Mouse (Mus musculus) adrenal gland, adult 10 weeks (tissue): Measurements from ENCODE around the gene Pank3. TPM values are rescaled to one million over a fixed set of nuclear protein-coding genes. Genes with fewer than 3 reads are reported as not detected.

Source experiments
- polyA plus RNA-seq: library from polyadenylated mRNA; stranded (reverse); fragments of 350-450 nt; fragmentation: Illumina TruSeq; extraction: RNeasy Lipid Tissue Mini Kit (QIAGEN cat#74804); gene quantifications from one replicate; pipeline ENCODE4 v1.2.3, GENCODE M21; 2014; ENCODE audit warnings: low read depth, low replicate concordance

Pank3 gene
- 218 TPM for polyA plus RNA-seq

GRCm38 (mm10) chr11:35769188-35769745, at the start of gene Pank3:
Pank3 (plus strand) TSS chr11:35769484.

DNA sequence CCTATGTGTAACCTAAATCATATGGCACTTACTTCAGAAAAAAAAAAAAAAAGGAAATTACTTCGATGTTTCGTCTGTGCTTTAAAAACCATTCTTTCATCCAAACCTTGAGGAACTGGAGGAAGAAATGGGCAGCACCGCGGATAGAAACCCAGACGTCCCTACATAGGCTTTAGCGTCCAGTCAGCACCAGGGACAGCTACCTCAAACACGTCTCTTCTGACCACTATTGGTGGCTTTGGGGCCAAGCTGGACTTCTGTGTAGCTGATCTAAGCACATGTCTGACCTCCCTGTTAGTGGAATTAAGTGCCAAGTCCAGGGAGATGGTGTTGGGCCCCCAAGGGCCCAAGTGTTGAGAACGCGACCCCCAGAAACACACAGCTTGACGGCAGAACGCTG, 29.6 kb downstream of the Pank3 start, which contains the start of gene Fbll1:
Gene Fbll1, minus strand, starts transcription at position 11 of the 400 bp plus-strand sequence.

GRCm38 (mm10) chr11:35834022-35834760, 64.9 kb downstream of the Pank3 start, which contains the start of gene Rars:
Rars (minus strand) TSS chr11:35834506.

Other genes starting within 250 kb of the Pank3 start
- not detected for gene Fbll1, start 29.4 kb downstream of the Pank3 start, polyA plus RNA-seq
- gene Rars, start 65.0 kb downstream of the Pank3 start, polyA plus RNA-seq, result 197 TPM
- gene Wwc1, start 211.0 kb downstream of the Pank3 start, polyA plus RNA-seq, result 20.1 TPM